Mouse (Mus musculus) midbrain, embryonic 12.5 days (tissue): ENCODE data around the gene Ssmem1. TPM values are rescaled to one million over a fixed set of nuclear protein-coding genes. Genes with fewer than 3 reads are reported as not detected.
A peak's percentile ranks its signal among the peaks of the same experiment; 100 is the strongest.

Source experiments
- ATAC-seq: fragments of 200-750 bp; cut with Nextera tagmentation; 2 replicates; pipeline ENCODE4 v1.8.0; 2017; ENCODE audit warnings: low read depth, moderate TSS enrichment, moderate library complexity; ENCODE audit not compliant: low FRiP score
- H3K27ac ChIP-seq: fragments of 300-500 bp; sonication (generic); replicated peaks from 2 replicates; pipeline ENCODE4 v1.5.1; 2016; ENCODE audit warnings: mild to moderate bottlenecking
- H3K27me3 ChIP-seq: fragments of 300-500 bp; sonication (generic); 2 replicates; pipeline ENCODE4 v1.6.1; 2016; ENCODE audit warnings: mild to moderate bottlenecking
- H3K36me3 ChIP-seq: fragments of 300-500 bp; sonication (generic); 2 replicates; pipeline ENCODE4 v1.6.1; 2016
- H3K4me1 ChIP-seq: fragments of 300-500 bp; sonication (generic); 2 replicates; pipeline ENCODE4 v1.6.1; 2016
- H3K4me2 ChIP-seq: fragments of 300-500 bp; sonication (generic); replicated peaks from 2 replicates; pipeline ENCODE4 v1.6.1; 2016; ENCODE audit warnings: mild to moderate bottlenecking, moderate library complexity
- H3K4me3 ChIP-seq: fragments of 300-500 bp; sonication (generic); 2 replicates; pipeline ENCODE4 v1.5.1; 2016; ENCODE audit warnings: mild to moderate bottlenecking
- H3K9ac ChIP-seq: fragments of 300-500 bp; sonication (generic); replicated peaks from 2 replicates; pipeline ENCODE4 v1.6.1; 2016; ENCODE audit warnings: mild to moderate bottlenecking, moderate library complexity
- H3K9me3 ChIP-seq: fragments of 300-500 bp; sonication (generic); 2 replicates; pipeline ENCODE4 v1.6.1; 2016; ENCODE audit warnings: mild to moderate bottlenecking
- WGBS: fragments of 180-500 bp; shearing (Covaris S2); methylation state at CpG from one replicate; pipeline ENCODE4 v1.1.7; 2016; 5-methylcytosine and 5-hydroxymethylcytosine counted together
- polyA plus RNA-seq: library from polyadenylated mRNA; unstranded; fragments of >200 nt; fragmentation: Nextera tagmentation; extraction: Ambion mirVana; gene quantifications from 2 replicates; pipeline ENCODE4 v1.2.1, GENCODE M21; 2016

Ssmem1 gene
- polyA plus RNA-seq, 1 experiment from 2014 or later, result 0.34 TPM

GRCm38 (mm10) chr6:30535340-30535739 lies 25.7 kb downstream of the Ssmem1 start:
- no peak for ATAC-seq
- WGBS, result 43% methylated on average over 3 of the region's 3 CpGs
- no peak overlapping the region for H3K4me3 ChIP-seq
- H3K9me3 ChIP-seq, result no peaks in the 10 kb centered on the region
- no peak overlapping the region for H3K27ac ChIP-seq
- H3K9ac ChIP-seq, result no peak overlapping the region
- no peak overlapping the region for H3K4me2 ChIP-seq
- H3K4me1 ChIP-seq, result no peaks in the 10 kb centered on the region
- no peaks in the 10 kb centered on the region for H3K36me3 ChIP-seq
- no peaks in the 10 kb centered on the region for H3K27me3 ChIP-seq

GRCm38 (mm10) chr6:30538240-30538639 lies 28.6 kb downstream of the Ssmem1 start:
- ATAC-seq, result no peak
- Histone ChIP-seq H3K9me3 (no peaks in the 10 kb centered on the region), H3K27me3 (no peaks in the 10 kb centered on the region), H3K9ac (no peak overlapping the region), H3K27ac (no peak overlapping the region), H3K4me3 (no peak overlapping the region), H3K4me2 (no peak overlapping the region), H3K36me3 (no peaks in the 10 kb centered on the region), H3K4me1 (peaks cover 3% of the 10 kb centered on the region; the same call in 1 of the 2 replicates)
- WGBS, result 73% methylated on average over 10 of the region's 10 CpGs

GRCm38 (mm10) chr6:30538800-30539199 lies 29.2 kb downstream of the Ssmem1 start:
- Histone ChIP-seq H3K36me3 (no peaks in the 10 kb centered on the region), H3K27ac (no peak overlapping the region), H3K4me1 (peaks cover 7% of the 10 kb centered on the region; the same call in 1 of the 2 replicates), H3K27me3 (no peaks in the 10 kb centered on the region), H3K4me2 (no peak overlapping the region), H3K9ac (no peak overlapping the region), H3K4me3 (no peak overlapping the region), H3K9me3 (no peaks in the 10 kb centered on the region)
- ATAC-seq, result no peak
- WGBS, result 82% methylated on average over 5 of the region's 5 CpGs

GRCm38 (mm10) chr6:30541009-30541799 lies 31.6 kb downstream of the Ssmem1 start, which contains the start of gene Cpa2:
TSS of gene Cpa2 (plus strand) at chr6:30541582.
- Histone ChIP-seq H3K9me3 (no peaks in the 10 kb centered on the region), H3K4me2 (no peak within 1 kb of the TSS), H3K27me3 (no peaks in the 10 kb centered on the region), H3K9ac (no peak within 1 kb of the TSS), H3K36me3 (no peaks in the 10 kb centered on the region), H3K4me1 (peaks cover 24% of the 10 kb centered on the region), H3K27ac (no peak within 1 kb of the TSS), H3K4me3 (no peak within 1 kb of the TSS)
- 83% methylated on average over 11 of the region's 11 CpGs for WGBS
- no peak for ATAC-seq

- Histone ChIP-seq H3K27me3 (no peaks in the 10 kb centered on the region), H3K4me3 (no peak overlapping the region), H3K27ac (no peak overlapping the region), H3K9me3 (no peaks in the 10 kb centered on the region), H3K9ac (no peak overlapping the region), H3K4me2 (no peak overlapping the region), H3K4me1 (peaks cover 32% of the 10 kb centered on the region), H3K36me3 (no peaks in the 10 kb centered on the region)
- ATAC-seq, result no peak
- 79% methylated on average over 6 of the region's 6 CpGs for WGBS
Measured at GRCm38 (mm10) chr6:30542277-30542676, 32.6 kb downstream of the Ssmem1 start.

- no peak for ATAC-seq
- Histone ChIP-seq H3K4me3 (no peak overlapping the region), H3K27me3 (no peaks in the 10 kb centered on the region), H3K9ac (no peak overlapping the region), H3K4me2 (no peak overlapping the region), H3K9me3 (no peaks in the 10 kb centered on the region), H3K27ac (no peak overlapping the region), H3K4me1 (peaks cover 40% of the 10 kb centered on the region), H3K36me3 (no peaks in the 10 kb centered on the region)
- 58% methylated on average over 12 of the region's 12 CpGs for WGBS
Measured at GRCm38 (mm10) chr6:30543077-30543476, 33.4 kb downstream of the Ssmem1 start.

- H3K27ac ChIP-seq, result 0 out of 2 replicates have a peak overlapping the region, but pooled peaks have one; percentile 35
- no peaks in the 10 kb centered on the region for H3K36me3 ChIP-seq
- H3K9me3 ChIP-seq, result no peaks in the 10 kb centered on the region
- H3K9ac ChIP-seq, result no peak overlapping the region
- H3K4me1 ChIP-seq, result peaks cover 46% of the 10 kb centered on the region
- 34% methylated on average over 8 of the region's 8 CpGs for WGBS
- no peak for ATAC-seq
- H3K4me2 ChIP-seq, result no peak overlapping the region
- H3K4me3 ChIP-seq, result no peak overlapping the region
- H3K27me3 ChIP-seq, result no peaks in the 10 kb centered on the region
Measured at GRCm38 (mm10) chr6:30543851-30544250, 34.2 kb downstream of the Ssmem1 start.

GRCm38 (mm10) chr6:30545689-30546088 lies 36.0 kb downstream of the Ssmem1 start:
- Histone ChIP-seq H3K27ac (peak overlapping the region; percentile 92), H3K27me3 (no peaks in the 10 kb centered on the region), H3K4me2 (no peak overlapping the region), H3K36me3 (no peaks in the 10 kb centered on the region), H3K9me3 (0 out of 2 replicates have a peak, but pooled peaks cover under 1% of the 10 kb centered on the region), H3K4me3 (no peak overlapping the region), H3K4me1 (peaks cover 56% of the 10 kb centered on the region), H3K9ac (no peak overlapping the region)
- WGBS, result 83% methylated on average over 7 of the region's 7 CpGs
- no peak for ATAC-seq

GRCm38 (mm10) chr6:30546571-30547273 lies 37.1 kb downstream of the Ssmem1 start:
- peak overlapping the region; percentile 60 for H3K9ac ChIP-seq
- peak overlapping the region; percentile 92 for H3K27ac ChIP-seq
- peak overlapping the region; percentile 49 for H3K4me2 ChIP-seq
- H3K4me3 ChIP-seq, result peak overlapping the region; percentile 22
- no peaks in the 10 kb centered on the region for H3K36me3 ChIP-seq
- H3K27me3 ChIP-seq, result no peaks in the 10 kb centered on the region
- H3K9me3 ChIP-seq, result 0 out of 2 replicates have a peak, but pooled peaks cover 3% of the 10 kb centered on the region
- H3K4me1 ChIP-seq, result peaks cover 66% of the 10 kb centered on the region
- WGBS, result 9% methylated on average over 17 of the region's 17 CpGs
- ATAC-seq, result peak; percentile 39

- H3K4me3 ChIP-seq, result peak overlapping the region; percentile 22
- H3K27ac ChIP-seq, result peak overlapping the region; percentile 92
- H3K36me3 ChIP-seq, result no peaks in the 10 kb centered on the region
- H3K27me3 ChIP-seq, result no peaks in the 10 kb centered on the region
- H3K9ac ChIP-seq, result peak overlapping the region; percentile 60; the same call in 1 of the 2 replicates
- 0 out of 2 replicates have a peak, but pooled peaks cover 3% of the 10 kb centered on the region for H3K9me3 ChIP-seq
- H3K4me1 ChIP-seq, result peaks cover 71% of the 10 kb centered on the region
- peak overlapping the region; percentile 49 for H3K4me2 ChIP-seq
- WGBS, result 0% methylated on average over 14 of the region's 17 CpGs
- ATAC-seq, result no peak
Measured at GRCm38 (mm10) chr6:30547274-30547645, 37.6 kb downstream of the Ssmem1 start.

- Histone ChIP-seq H3K4me1 (peaks cover 75% of the 10 kb centered on the region), H3K9me3 (0 out of 2 replicates have a peak, but pooled peaks cover 3% of the 10 kb centered on the region), H3K27me3 (no peaks in the 10 kb centered on the region), H3K4me2 (peak overlapping the region; percentile 49), H3K27ac (peak overlapping the region; percentile 92), H3K36me3 (no peaks in the 10 kb centered on the region), H3K9ac (no peak overlapping the region), H3K4me3 (no peak overlapping the region)
- no peak for ATAC-seq
- WGBS, result 10% methylated on average over 9 of the region's 9 CpGs
Measured at GRCm38 (mm10) chr6:30547656-30548306, 38.1 kb downstream of the Ssmem1 start.
